Mouse (Mus musculus) spleen, adult 2 months (tissue): ENCODE measurements around the gene Nenf.

Experiments
- CTCF ChIP-seq: fragments of 200-500 bp; IDR thresholded peaks from 2 replicates; pipeline ENCODE4 v1.5.1; 2011; ENCODE audit warnings: mild to moderate bottlenecking, inconsistent platforms; ENCODE audit not compliant: insufficient read depth, insufficient read length, insufficient replicate concordance; ENCODE audit errors: extremely low read depth
- POLR2A ChIP-seq: fragments of 200-500 bp; IDR thresholded peaks from 2 replicates; pipeline ENCODE4 v1.6.1; 2011; ENCODE audit warnings: low read depth, low read length, inconsistent platforms

DNA sequence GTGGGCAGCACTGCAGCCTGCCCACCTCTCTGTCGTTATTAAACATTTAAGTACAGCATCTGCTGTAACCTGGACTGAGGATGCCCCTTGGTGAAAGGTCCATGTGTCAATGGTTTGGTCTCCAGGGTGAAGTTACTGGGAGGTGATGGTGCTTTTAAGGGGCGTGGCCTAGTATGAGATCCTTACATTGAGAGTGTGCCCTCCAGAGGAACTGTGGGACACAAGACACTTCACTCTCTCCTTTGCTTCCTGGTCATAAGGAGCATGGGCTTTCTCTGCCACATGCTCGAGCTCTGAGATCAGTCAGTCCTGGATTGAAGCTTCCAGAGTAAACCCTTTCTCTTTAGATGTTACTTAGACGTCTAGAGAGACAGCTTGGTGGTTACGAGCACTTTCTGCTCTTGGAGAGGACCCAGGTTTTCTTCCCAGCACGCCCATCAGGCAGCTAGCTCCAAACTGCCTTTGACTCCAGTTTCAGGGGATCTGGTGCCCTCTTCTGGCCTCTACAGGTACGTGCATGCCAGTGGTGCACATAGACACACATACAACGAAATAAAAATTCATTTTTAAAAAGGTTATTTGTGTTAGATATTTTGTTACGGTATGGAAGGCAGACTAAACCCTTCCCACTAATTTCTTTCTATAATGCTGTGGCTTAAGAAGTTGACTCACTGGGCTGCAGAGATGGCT lies 10.1 kb downstream of the Nenf start:
- TF ChIP-seq POLR2A, result no peak
- no peak for TF ChIP-seq CTCF
